Mouse (Mus musculus) testis, adult 2 months (tissue): ENCODE data around the gene Cage1. TPM values are rescaled to one million over a fixed set of nuclear protein-coding genes. Genes with fewer than 3 reads are reported as not detected.

Experiments
- H3K27ac ChIP-seq: fragments of 200-500 bp; 2 replicates; pipeline ENCODE4 v1.5.1; 2012; ENCODE audit warnings: low read depth, low read length; ENCODE audit not compliant: control insufficient read depth, insufficient read depth
- H3K27me3 ChIP-seq: fragments of 200-500 bp; 2 replicates; pipeline ENCODE4 v1.6.1; 2012; ENCODE audit warnings: mild to moderate bottlenecking, low read length, moderate library complexity; ENCODE audit not compliant: control insufficient read depth, insufficient read depth
- H3K36me3 ChIP-seq: fragments of 200-500 bp; 2 replicates; pipeline ENCODE4 v1.6.1; 2012; ENCODE audit warnings: mild to moderate bottlenecking, low read length; ENCODE audit not compliant: control insufficient read depth, insufficient read depth
- H3K4me1 ChIP-seq: fragments of 200-500 bp; 2 replicates; pipeline ENCODE4 v1.6.1; 2012; ENCODE audit warnings: low read length; ENCODE audit not compliant: control insufficient read depth, insufficient read depth
- H3K4me3 ChIP-seq: fragments of 200-500 bp; 2 replicates; pipeline ENCODE4 v1.5.1; 2012; ENCODE audit warnings: low read depth, mild to moderate bottlenecking, low read length, moderate library complexity, mixed read lengths; ENCODE audit not compliant: control insufficient read depth
- CTCF ChIP-seq: fragments of 200-500 bp; IDR thresholded peaks from 2 replicates; pipeline ENCODE4 v1.5.1; 2012; ENCODE audit warnings: low read depth, mild to moderate bottlenecking, inconsistent platforms, low read length, moderate library complexity; ENCODE audit not compliant: control insufficient read depth, insufficient read depth, insufficient replicate concordance
- POLR2A ChIP-seq: fragments of 200-500 bp; IDR thresholded peaks from 2 replicates; pipeline ENCODE4 v1.6.1; 2012; ENCODE audit warnings: low read depth, mild to moderate bottlenecking, inconsistent platforms, low read length, moderate library complexity; ENCODE audit not compliant: control insufficient read depth
- polyA plus RNA-seq: library from polyadenylated mRNA; depleted of rRNA; stranded (reverse); fragments of >200 nt; gene quantifications from 2 replicates; pipeline ENCODE4 v1.2.3, GENCODE M21; 2012

Gene Cage1
- polyA plus RNA-seq, 1 experiment: 52.9 TPM

DNA sequence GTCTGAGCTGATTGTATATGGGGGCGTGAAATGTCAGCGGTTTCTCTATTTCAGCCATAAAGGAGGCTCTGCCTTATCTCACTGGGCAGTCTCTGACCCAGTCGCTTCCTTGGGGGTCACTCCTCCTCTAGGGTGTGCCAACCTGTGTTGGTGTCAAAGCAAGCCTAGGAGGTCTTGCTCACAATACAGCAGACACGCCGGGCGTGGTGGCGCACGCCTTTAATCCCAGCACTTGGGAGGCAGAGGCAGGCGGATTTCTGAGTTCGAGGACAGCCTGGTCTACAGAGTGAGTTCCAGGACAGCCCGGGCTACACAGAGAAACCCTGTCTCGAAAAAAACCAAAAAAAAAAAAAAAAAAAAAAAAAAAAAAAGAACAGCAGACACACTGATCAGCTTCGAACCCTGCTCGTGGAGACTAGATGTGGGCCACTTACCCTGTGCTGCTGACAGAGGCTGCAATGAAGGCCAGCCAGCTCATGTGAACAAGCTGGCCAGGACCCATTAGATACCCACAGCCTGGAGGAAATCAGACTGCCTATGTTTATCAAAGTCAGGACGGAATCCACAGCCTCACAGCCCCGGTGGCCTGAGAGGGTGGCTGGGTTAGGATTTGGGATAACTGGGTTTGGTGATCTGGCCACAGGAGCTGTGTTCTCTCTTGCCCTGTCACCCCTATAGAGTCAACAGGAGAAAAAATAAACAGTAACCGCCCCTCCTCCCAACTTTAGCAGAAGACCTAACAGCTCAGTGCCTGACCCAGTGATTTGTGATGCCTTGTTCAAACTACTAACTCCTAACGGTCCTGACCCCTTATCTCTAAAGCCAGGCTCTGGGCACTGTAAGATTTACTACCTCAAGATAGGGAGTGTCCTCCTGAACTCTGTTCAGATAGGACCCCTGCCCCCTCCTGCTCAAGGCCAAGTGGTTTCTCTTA, 36.8 kb upstream of the Cage1 start:
- TF ChIP-seq POLR2A (no peak), CTCF (no peak)
- no peaks in the 10 kb centered on the region for H3K27me3 ChIP-seq
- peaks cover 3% of the 10 kb centered on the region; the same call in 1 of the 2 replicates for H3K4me1 ChIP-seq
- H3K27ac ChIP-seq: no peak overlapping the region
- H3K4me3 ChIP-seq: no peak overlapping the region
- H3K36me3 ChIP-seq: no peaks in the 10 kb centered on the region

DNA sequence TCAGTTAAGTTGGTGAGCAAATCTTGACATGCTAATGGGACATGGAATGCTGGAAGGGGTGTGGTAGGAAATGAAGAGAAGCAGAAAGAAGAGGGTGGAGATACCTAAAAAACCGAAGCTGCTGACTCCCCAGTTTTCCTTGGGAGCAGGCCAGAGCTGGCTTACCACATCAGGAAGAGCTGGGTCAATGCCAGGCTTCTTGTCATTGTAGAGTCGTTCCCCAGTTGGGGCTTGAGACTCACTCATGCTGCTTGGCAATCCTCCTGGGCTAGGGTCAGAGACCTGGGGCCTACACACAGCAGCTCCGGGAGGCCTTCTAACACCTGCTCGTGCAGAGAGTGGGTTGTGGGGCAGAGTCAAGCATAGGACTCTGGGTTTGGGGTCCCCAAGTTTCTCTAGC, 34.1 kb upstream of the Cage1 start:
- Histone ChIP-seq H3K36me3 (no peaks in the 10 kb centered on the region), H3K4me3 (no peak overlapping the region), H3K4me1 (no peaks in the 10 kb centered on the region), H3K27me3 (no peaks in the 10 kb centered on the region), H3K27ac (no peak overlapping the region)
- TF ChIP-seq CTCF (no peak), POLR2A (no peak)

DNA sequence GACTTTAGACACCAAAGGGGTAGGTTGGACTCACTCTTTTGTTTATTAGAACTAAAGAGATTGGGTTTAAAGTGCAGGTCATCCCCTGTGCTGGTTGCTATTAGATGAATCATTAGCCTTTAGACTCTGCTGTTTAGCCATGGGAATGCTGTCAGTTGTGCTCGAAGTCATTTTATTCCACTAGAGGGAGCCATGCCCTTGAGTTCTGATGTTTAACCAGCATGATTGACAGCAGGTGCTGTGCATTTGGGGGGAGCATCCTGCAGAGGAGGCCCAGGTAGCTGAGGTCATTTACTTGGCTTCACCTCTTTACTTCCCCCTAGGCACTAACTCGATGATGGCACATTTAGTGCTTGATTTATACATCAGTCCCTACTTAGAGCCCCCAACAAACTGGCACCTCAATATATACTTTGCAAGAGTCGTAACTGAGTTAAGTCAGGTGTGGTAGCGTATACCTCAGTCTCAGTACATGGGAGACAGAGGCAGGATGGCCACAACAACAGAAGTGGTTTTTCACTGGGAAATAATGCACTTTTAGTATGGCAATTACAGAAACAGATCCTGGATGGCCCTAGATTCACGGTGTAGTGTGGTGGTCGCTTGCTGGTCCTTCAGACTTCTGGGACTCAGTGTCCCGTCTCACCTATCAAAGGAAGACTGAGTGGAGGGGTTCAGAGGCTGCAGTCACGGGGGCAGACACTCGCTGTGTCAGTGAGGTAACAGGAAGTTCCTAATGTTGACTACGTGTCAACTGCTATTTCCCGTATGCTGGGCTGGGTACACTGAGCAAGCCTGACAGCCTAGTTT, 28.2 kb upstream of the Cage1 start:
- H3K27ac ChIP-seq: no peak overlapping the region
- H3K36me3 ChIP-seq: peaks cover 1% of the 10 kb centered on the region
- no peaks in the 10 kb centered on the region for H3K27me3 ChIP-seq
- H3K4me3 ChIP-seq: no peak overlapping the region
- H3K4me1 ChIP-seq: no peaks in the 10 kb centered on the region
- TF ChIP-seq CTCF (peak; percentile 36; the same call in 1 of the 2 replicates), POLR2A (no peak)

DNA sequence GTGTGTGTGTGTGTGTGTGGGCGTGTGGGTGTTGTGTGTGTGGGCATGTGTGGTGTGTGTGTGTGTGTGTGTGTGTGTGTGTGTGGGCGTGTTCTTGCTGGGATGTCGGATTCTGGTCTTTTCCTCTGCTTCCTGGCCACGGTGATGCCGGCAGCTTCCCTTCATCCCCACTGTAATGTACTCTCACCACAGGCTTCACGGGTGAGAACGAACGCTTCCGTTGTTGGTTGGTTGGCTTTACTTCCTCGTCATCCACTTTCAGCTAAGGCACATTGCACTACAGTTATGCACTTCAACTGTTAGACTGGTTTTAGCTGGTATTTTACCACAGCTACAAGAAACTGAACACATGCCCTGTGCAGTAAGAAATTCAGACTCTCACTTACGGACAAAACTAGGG, 25.8 kb upstream of the Cage1 start:
- Histone ChIP-seq H3K36me3 (peaks cover 1% of the 10 kb centered on the region), H3K4me3 (no peak overlapping the region), H3K4me1 (no peaks in the 10 kb centered on the region), H3K27ac (no peak overlapping the region), H3K27me3 (no peaks in the 10 kb centered on the region)
- TF ChIP-seq CTCF (no peak), POLR2A (no peak)

DNA sequence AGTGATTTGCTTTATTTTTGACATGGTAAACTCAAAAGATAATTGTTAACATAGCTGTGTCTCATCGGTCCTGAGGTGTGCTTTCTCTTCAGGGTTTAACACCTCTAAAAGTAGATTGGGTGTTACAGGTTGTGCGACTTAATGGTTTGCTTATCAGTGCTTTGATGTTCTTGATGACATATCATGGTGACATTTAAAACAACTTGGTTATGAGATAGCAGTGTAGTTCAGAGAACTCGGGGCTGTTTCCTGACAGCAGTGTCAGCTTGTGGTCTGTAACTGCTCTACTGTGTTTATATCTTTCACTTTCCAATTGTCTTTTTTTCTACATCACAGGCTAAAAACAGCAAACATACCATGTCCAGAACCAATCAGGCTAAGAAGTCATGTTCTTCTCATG, 13.0 kb upstream of the Cage1 start:
- peaks cover 5% of the 10 kb centered on the region for H3K36me3 ChIP-seq
- no peak for TF ChIP-seq CTCF
- no peak for TF ChIP-seq POLR2A
- no peaks in the 10 kb centered on the region for H3K4me1 ChIP-seq

DNA sequence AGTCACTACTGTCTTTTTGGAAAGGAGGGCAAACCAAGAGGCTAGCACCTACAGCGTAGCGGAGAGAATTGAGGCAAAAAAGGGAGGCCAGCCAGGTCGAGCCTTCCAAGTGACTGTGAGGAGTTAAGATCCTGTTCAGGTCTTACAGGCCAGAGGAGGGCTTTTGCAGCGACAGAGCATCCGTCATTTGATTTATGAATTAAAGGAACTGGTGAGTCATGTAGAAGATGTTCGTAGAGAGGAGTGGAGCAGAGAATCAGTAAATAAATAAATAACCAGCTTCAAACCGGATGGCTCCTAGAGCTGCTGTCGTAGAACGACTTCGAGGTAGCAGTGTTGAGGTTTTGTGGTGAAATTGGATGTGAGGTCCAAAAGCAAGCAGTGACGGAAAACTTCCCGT, 942 bp upstream of the Cage1 start:
- no peak for TF ChIP-seq POLR2A
- no peak for TF ChIP-seq CTCF
- Histone ChIP-seq H3K27me3 (no peaks in the 10 kb centered on the region), H3K27ac (no peak overlapping the region; the same call in 1 of the 2 replicates), H3K4me1 (peaks cover 4% of the 10 kb centered on the region), H3K36me3 (no peaks in the 10 kb centered on the region), H3K4me3 (peak overlapping the region; percentile 93)

More for the DNA sequence above, 13.0 kb upstream of the Cage1 start:
- Histone ChIP-seq H3K4me3 (no peak overlapping the region), H3K27ac (no peak overlapping the region), H3K27me3 (no peaks in the 10 kb centered on the region)

DNA sequence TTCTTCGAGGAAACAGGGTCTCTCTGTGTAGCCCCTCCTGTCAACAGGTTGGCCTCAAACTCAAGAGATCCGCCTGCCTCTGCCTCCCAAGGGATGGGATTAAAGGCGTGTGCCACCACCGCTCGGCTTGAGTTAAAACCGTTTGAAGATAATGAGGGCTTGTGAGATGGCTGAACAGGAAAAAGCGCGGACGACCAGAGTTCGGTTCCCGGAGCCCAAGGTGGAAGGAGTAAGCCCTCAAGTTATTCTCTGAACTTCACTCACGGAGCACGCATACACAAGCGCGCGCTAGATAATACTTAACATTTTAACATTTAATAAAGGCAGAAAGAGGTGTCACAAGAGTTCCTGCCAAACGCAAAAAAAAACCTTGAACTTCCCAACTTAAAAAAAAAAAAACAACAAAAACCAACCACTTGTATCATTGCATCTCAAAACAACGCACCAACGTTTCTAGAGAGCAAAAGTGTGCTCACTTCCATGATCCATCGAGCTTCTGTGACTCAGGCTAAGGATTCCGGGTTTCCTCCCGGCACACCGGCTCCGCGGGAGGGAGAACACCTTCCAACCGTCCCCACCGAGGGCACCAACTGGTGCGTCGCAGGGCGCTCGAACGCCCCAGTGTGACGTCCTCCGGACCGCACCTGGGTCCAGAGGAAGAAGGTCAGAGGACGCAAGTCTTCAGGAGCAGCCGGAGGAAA, 376 bp downstream of the Cage1 start, which contains the start of gene Riok1:
Gene Riok1 (plus strand): TSS at position 653 of the 701 bp plus-strand sequence.
- no peaks in the 10 kb centered on the region for H3K27me3 ChIP-seq
- peak within 1 kb of the TSS; percentile 93 for H3K4me3 ChIP-seq
- peak within 1 kb of the TSS; percentile 95 for H3K27ac ChIP-seq
- no peak; the same call in none of the 2 replicates for TF ChIP-seq POLR2A
- TF ChIP-seq CTCF: no peak
- no peaks in the 10 kb centered on the region; the same call in 1 of the 2 replicates for H3K36me3 ChIP-seq
- H3K4me1 ChIP-seq: peaks cover 4% of the 10 kb centered on the region
